Mouse (Mus musculus): ENCODE measurements around the gene Asxl1.

Asxl1 gene

DNA sequence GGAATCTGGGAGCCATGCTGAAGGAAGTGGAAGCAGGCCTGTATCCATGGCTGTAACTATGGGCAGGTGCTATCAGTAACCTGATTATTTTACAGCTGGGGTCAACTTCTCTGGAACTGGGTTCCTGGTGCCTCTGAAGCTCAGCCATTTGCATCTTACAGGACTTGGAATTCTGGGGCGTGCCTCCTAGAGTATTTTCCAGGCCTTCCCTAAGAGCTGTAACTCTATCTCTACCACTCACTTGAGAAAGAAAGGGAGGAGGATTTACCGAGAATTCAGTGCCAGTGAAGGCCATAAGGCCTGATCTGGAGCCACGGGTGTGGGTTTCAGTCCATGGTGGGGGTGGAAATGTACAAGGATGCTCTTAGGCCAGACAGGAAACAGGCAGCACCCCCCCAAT, 95.6 kb downstream of the Asxl1 start:
- in situ Hi-C loops (cut with MboI, MseI), result no loop called here

DNA sequence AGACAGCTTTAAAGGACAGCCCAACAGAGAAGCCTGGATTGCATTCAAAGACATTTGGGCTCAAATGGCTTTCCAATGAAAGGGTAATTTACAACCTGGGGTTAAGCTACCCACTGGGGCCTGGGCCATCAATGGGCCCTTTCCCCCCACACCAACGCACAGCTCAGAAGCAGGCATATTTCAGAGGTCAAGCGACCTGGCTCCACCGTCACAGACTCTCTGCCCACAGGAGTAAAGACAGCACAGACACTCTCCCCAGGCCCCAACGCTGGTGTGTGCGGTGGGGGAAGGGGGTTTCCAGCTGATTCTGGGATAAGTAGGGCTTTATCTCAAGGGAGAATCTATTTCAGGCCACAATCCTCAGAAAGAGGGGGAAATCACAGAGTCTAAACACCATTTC, 97.1 kb downstream of the Asxl1 start:
- in situ Hi-C loops (cut with MboI, MseI), result no loop called here

DNA sequence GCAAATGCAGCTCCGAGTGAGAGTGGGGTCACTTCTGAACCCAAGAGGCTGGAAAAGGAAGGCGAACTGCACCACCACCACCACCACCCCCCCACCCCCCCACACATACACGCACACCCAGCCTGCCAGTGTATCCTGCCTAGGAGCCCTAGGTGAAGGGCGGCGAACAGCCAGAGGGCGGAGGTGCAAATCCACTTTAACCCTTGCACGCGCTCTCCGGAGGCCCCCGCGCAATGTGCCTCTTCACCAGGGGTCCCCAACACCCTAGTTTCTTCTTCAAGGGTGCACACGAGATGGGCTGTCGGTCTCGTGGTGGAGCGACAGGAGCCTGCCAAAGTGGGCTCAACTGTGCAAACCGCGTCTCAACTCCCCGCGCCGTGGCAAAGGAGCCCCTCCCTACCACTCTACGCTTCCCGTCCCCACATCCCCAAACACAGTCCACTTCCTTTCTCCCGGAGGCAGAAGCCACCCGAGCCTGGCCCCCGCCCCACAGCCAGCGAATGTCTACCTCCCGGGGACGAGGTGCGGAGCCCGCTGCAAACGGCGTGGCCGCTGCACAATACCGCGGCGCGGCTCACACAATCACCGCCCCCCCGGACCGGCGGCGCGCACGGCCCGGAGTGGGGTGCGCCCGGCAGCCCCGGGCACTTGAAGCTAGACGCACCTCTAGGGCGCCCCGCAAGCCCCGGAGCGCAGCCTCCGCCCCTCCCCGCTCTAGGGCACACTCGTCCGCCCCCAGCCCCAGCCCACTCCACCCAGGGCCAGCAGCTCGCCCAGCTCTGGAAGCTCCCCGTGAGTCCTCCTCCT, 98.0 kb downstream of the Asxl1 start:
- in situ Hi-C loops (cut with MboI, MseI), result no loop called here

DNA sequence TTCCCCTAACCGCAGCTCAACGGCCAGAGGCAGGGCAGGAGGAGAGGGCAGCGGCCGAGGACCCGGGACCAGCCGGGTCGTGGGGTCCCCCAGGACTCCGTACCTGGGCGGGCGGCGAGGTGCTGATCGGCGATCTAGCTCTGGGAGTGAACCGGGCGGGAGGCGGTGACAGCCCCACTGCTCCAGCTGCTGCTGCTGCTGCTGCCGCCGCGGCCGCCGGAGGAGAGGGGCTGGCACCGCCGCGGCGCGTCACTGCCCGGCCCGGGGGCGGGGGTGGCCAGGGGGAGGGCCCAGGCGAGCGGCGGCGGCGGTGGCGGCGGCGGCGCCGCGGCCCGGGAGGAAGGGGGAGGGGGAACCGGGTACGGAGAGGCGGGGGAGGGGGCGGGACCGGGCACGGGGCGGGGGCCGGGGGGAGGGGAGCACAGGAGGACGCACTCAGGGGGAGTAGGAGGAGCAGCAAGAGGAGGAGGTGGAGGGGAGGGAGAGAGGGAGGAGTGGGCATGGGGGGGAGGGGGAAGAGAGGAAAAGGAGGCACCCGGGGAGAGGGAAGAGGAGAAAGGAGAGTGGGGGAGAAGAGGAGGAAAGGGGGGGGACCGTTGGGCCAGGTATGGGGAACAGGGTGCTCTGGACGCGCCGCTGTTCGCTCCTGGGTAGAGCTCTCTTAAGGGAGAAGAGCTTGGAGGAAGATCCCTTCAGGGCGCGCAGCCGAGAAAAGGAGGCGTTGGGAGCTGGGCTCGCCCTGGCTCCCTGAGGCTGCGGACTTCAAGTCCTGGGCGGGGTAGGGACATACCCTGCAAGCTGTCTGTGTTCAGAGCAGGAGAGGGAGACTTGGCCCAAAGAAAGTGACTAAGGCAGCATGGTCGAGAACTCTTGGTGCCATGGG, 98.9 kb downstream of the Asxl1 start:
- in situ Hi-C loops (cut with MboI, MseI), result no loop called here

DNA sequence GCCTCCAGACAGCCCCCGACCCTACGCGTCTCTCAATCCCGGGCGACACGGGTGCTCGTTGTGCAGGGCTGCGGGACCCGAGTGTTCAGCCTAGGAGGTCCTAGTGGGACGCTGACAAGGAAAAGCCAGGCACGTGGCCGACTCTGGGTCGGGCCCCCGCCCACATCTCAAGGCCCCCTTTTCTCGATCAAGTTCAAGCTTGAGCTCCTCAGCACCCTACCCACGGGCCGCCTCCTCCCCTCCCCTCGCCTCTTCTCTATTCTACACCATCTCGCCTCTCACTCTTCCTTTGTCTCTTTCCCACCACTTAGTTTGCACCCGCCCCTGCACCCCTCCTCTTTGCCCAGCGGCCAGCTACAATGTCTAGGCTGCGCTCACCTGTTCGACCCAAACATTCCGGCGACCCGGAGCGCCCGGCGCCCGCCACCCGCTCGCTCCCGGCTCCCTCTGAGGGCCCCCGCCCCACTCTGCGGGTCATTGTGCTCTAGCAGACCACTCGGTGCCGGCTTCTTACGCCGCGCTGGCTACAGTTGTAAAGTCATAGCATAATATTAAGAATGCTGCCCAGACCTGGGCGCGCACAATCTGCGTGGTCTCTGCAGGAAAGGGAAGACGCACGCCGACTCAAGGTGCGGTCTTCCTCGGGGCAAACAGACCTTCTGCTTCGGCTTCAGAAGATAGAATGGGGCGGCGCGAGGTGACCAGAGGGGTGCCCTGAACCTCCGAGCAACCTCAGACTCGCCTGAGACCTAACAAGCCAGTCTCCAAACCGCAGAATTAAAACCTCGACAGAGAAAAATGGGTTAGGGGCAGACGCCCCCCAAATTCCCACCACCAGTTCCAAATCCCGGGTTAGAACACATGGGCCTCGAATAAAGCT, 99.7 kb downstream of the Asxl1 start:
- in situ Hi-C loops (cut with MboI, MseI), result no loop called here

DNA sequence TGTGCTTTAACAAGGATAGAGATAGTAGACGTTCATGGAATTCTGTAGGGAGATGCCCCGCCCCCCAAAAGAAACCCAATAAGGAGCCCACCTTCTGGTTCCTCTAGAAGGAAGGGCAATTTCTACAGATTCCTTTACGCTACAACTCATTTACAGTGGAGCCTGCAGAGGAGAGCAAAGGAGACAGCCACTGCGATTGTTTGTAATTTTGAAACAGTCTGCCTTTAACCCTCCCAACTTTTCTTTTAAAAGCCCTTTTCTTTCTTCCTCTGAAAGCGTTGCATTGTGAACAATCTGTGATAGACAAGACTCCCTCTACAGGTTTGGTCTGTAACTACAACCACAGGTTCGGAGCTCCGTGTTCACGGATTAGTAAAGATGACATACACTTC, 100.4 kb downstream of the Asxl1 start:
- in situ Hi-C loops (cut with MboI, MseI), result no loop called here

DNA sequence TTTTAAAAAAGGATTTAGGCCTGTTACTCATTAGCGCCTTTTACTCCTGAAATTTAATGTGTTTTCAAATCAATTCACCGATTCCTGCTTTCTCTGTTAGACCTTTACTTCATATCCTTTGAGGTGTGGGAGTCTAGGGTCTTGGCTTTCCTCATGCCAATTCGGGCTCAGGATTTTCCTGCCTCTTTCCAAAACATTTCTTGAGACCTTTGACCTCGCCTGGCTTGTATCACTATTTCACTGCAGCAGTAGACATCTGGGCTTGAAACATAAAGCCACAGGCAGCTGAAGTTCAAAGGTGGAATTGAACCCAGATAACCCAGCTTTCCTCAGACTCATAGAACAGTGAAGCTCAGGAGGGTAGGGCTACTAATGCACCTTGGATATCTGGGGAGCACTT, 100.8 kb downstream of the Asxl1 start:
- in situ Hi-C loops (cut with MboI, MseI), result no loop called here

DNA sequence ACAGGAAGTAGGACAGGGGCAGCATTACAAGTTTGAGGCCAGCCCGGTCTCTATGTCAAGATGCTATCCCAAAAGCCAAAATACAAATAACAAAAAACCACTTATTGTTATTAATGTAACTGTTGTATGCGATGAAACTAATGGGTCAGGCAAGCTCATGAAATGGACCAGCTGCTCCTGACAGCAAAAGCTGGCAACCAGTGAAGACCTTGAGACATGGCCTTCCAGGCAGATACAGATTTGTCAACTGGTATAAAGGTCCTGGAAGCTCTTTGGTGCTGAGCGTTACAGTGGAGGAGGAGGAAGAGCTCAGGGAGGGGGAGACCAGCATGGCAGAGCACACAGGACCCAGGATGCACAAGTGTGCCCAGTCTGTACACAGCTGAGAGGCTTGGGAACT, 102.1 kb downstream of the Asxl1 start:
- in situ Hi-C loops (cut with MboI, MseI), result no loop called here

DNA sequence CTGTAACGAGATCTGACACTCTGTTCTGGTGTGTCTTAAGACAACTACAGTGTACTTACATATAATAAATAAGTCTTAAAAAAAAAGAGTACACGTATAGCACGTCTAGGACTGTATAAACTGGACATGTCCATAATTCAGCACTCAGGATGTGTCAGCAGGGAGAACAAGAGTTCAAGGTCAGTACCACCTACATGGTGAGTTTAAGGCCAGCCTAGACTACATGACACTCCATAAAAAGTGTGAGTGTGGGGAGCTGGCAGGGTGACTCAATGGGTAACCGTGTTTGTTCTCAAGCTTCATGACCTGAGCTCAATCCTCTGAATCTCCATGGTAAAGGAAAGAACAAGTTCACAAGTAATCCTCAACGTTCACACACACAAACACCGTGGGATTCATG, 102.9 kb downstream of the Asxl1 start:
- in situ Hi-C loops (cut with MboI, MseI), result no loop called here
